Mouse (Mus musculus): Measurements from ENCODE around the gene Otx2. TPM values are rescaled to one million over a fixed set of nuclear protein-coding genes. Genes with fewer than 3 reads are reported as not detected.

Gene Otx2
- total and polyA plus RNA-seq, 3 experiments: not detected

- no peak overlapping the region for H3K4me3 ChIP-seq (ENCODE audit: control insufficient read depth in 1 of 2, insufficient read depth in 1 of 2, low read depth in 2 of 2, low read length in 2 of 2)
- H3K9me3 ChIP-seq (replicated peaks; ENCODE audit: insufficient read depth, low read length): no peaks in the 10 kb centered on the region
- DNase-seq (ENCODE audit: low read depth, low spot score): no peak
- no peaks in the 10 kb centered on the region for H3K27me3 ChIP-seq (ENCODE audit: control insufficient read depth in 1 of 2, insufficient read depth in 2 of 2, low read length in 2 of 2)
- TF ChIP-seq POLR2AphosphoS2 (IDR thresholded peaks at IDR 0.05; ENCODE audit: low read length) (no peak), JUND (IDR thresholded peaks at IDR 0.05; ENCODE audit: low read depth, low read length) (no peak), ZKSCAN1 (IDR thresholded peaks at IDR 0.05; ENCODE audit: low read depth, low read length) (no peak), RCOR1 (IDR thresholded peaks at IDR 0.05; ENCODE audit: low read depth, low read length) (no peak), ELF1 (IDR thresholded peaks at IDR 0.05; ENCODE audit: low read depth, low read length) (no peak), GATA1 (IDR thresholded peaks at IDR 0.05; ENCODE audit: low read depth, low read length) (no peak), MEF2A (IDR thresholded peaks at IDR 0.05; ENCODE audit: extremely low read depth, insufficient replicate concordance, low read depth, low read length, poor library complexity, severe bottlenecking) (no peak), RAD21 (IDR thresholded peaks at IDR 0.05; ENCODE audit: low read depth, low read length) (no peak), TAL1 (IDR thresholded peaks at IDR 0.05; ENCODE audit: low read length) (no peak)
- H3K36me3 ChIP-seq (ENCODE audit: control insufficient read depth in 1 of 2, insufficient read depth in 2 of 2, low read length in 2 of 2): no peaks in the 10 kb centered on the region
- no peaks in the 10 kb centered on the region for H3K4me1 ChIP-seq (ENCODE audit: control insufficient read depth in 1 of 2, insufficient read depth in 2 of 2, low read length in 2 of 2)
- no peak overlapping the region for H3K27ac ChIP-seq (ENCODE audit: control insufficient read depth, low read depth, low read length)
- H3K9ac ChIP-seq (ENCODE audit: control insufficient read depth, low read depth, low read length, poor library complexity, severe bottlenecking): no peak overlapping the region
- no peaks in the 10 kb centered on the region for H3K79me2 ChIP-seq (ENCODE audit: control insufficient read depth, insufficient read depth, low read length, poor library complexity)
Measured at GRCm38 (mm10) chr14:48717632-48718279, 44.1 kb upstream of the Otx2 start.

- H3K36me3 ChIP-seq (ENCODE audit: control insufficient read depth in 1 of 2, insufficient read depth in 2 of 2, low read length in 2 of 2): no peaks in the 10 kb centered on the region
- no peak overlapping the region for H3K4me3 ChIP-seq (ENCODE audit: control insufficient read depth in 1 of 2, insufficient read depth in 1 of 2, low read depth in 2 of 2, low read length in 2 of 2)
- H3K9ac ChIP-seq (ENCODE audit: control insufficient read depth, low read depth, low read length, poor library complexity, severe bottlenecking): no peak overlapping the region
- no peak for TF ChIP-seq TCF12 (IDR thresholded peaks at IDR 0.05; ENCODE audit: low read depth, low read length)
- TF ChIP-seq NELFE (IDR thresholded peaks at IDR 0.05; ENCODE audit: low read depth, low read length): no peak
- TF ChIP-seq NRF1 (IDR thresholded peaks at IDR 0.05; ENCODE audit: insufficient read depth, low read depth, low read length, poor library complexity, severe bottlenecking): no peak
- no peak for TF ChIP-seq MXI1 (IDR thresholded peaks at IDR 0.05; ENCODE audit: low read depth, low read length)
- TF ChIP-seq CTCF (IDR thresholded peaks at IDR 0.05 in 2 of 3, conservative IDR thresholded peaks at IDR 0.05 in 1 of 3; ENCODE audit: control insufficient read depth in 1 of 3, insufficient read depth in 1 of 3, low read depth in 2 of 3, low read length in 3 of 3, poor library complexity in 1 of 3, severe bottlenecking in 1 of 3): no peak
- TF ChIP-seq MAX (IDR thresholded peaks at IDR 0.05; ENCODE audit: low read length): no peak
- TF ChIP-seq ZKSCAN1 (IDR thresholded peaks at IDR 0.05; ENCODE audit: low read depth, low read length): no peak
- no peak for TF ChIP-seq EP300 (IDR thresholded peaks at IDR 0.05; ENCODE audit: low read depth in 1 of 2, low read length in 2 of 2)
- TF ChIP-seq ELF1 (IDR thresholded peaks at IDR 0.05; ENCODE audit: low read depth, low read length): no peak
- TF ChIP-seq KAT2A (conservative IDR thresholded peaks at IDR 0.05; ENCODE audit: low read depth, low read length): no peak
- TF ChIP-seq TAL1 (IDR thresholded peaks at IDR 0.05; ENCODE audit: low read length): no peak
- H3K27ac ChIP-seq (ENCODE audit: control insufficient read depth, low read depth, low read length): no peak overlapping the region
- DNase-seq (ENCODE audit: low read depth, low spot score): no peak
- H3K79me2 ChIP-seq (ENCODE audit: control insufficient read depth, insufficient read depth, low read length, poor library complexity): no peaks in the 10 kb centered on the region
- no peaks in the 10 kb centered on the region for H3K9me3 ChIP-seq (replicated peaks; ENCODE audit: insufficient read depth, low read length)
- no peaks in the 10 kb centered on the region for H3K4me1 ChIP-seq (ENCODE audit: control insufficient read depth in 1 of 2, insufficient read depth in 2 of 2, low read length in 2 of 2)
- no peaks in the 10 kb centered on the region for H3K27me3 ChIP-seq (ENCODE audit: control insufficient read depth in 1 of 2, insufficient read depth in 2 of 2, low read length in 2 of 2)
Measured at GRCm38 (mm10) chr14:48716456-48716855, 42.8 kb upstream of the Otx2 start.
